Mouse (Mus musculus): ENCODE results near the gene Ppp2r5c. TPM values are rescaled to one million over a fixed set of nuclear protein-coding genes. Genes with fewer than 3 reads are reported as not detected.

The Ppp2r5c gene
- total and polyA plus RNA-seq, 2 experiments from 2014 or later = 178 to 183 TPM

- Histone ChIP-seq H3K36me3 (ENCODE audit: insufficient read depth, low read length) (no peaks in the 10 kb centered on the region), H3K9me3 (ENCODE audit: low read length) (no peaks in the 10 kb centered on the region), H3K27ac (ENCODE audit: low read depth, low read length) (no peak overlapping the region), H3K4me1 (ENCODE audit: insufficient read depth, low read length) (no peaks in the 10 kb centered on the region), H3K4me2 (ENCODE audit: low read depth, low read length, poor library complexity, severe bottlenecking) (no peak overlapping the region), H3K27me3 (ENCODE audit: insufficient read depth, low read length) (no peaks in the 10 kb centered on the region), H3K4me3 (ENCODE audit: low read depth, low read length) (no peak overlapping the region), H3K9ac (replicated peaks; ENCODE audit: low read length, poor library complexity, severe bottlenecking) (no peak overlapping the region)
- ATAC-seq (ENCODE audit: low FRiP score) (no peak), DNase-seq (ENCODE audit: low spot score) (peak; percentile 60)
- no peak for TF ChIP-seq CTCF (IDR thresholded peaks at IDR 0.05)
- WGBS = 81% methylated on average over 8 of the region's 8 CpGs
These were observed 90.8 kb downstream of the Ppp2r5c start for GRCm38 (mm10) chr12:110537751-110538150.

GRCm38 (mm10) chr12:110539346-110539745 is 92.4 kb downstream of the Ppp2r5c start:
- no peak overlapping the region for H3K9ac ChIP-seq (replicated peaks; ENCODE audit: low read length, poor library complexity, severe bottlenecking)
- ATAC-seq (ENCODE audit: low FRiP score) = no peak
- no peaks in the 10 kb centered on the region for H3K36me3 ChIP-seq (ENCODE audit: insufficient read depth, low read length)
- DNase-seq (ENCODE audit: low spot score) = no peak
- TF ChIP-seq CTCF (IDR thresholded peaks at IDR 0.05) = no peak
- H3K4me3 ChIP-seq (ENCODE audit: low read depth, low read length) = no peak overlapping the region
- H3K9me3 ChIP-seq (ENCODE audit: low read length) = no peaks in the 10 kb centered on the region
- no peak overlapping the region for H3K4me2 ChIP-seq (ENCODE audit: low read depth, low read length, poor library complexity, severe bottlenecking)
- H3K27ac ChIP-seq (ENCODE audit: low read depth, low read length) = no peak overlapping the region
- H3K27me3 ChIP-seq (ENCODE audit: insufficient read depth, low read length) = no peaks in the 10 kb centered on the region
- 90% methylated on average over 10 of the region's 10 CpGs for WGBS
- H3K4me1 ChIP-seq (ENCODE audit: insufficient read depth, low read length) = no peaks in the 10 kb centered on the region

GRCm38 (mm10) chr12:110539798-110540197 is 92.9 kb downstream of the Ppp2r5c start:
- no peak for DNase-seq (ENCODE audit: low spot score)
- H3K27me3 ChIP-seq (ENCODE audit: insufficient read depth, low read length) = no peaks in the 10 kb centered on the region
- WGBS = 84% methylated on average over 9 of the region's 9 CpGs
- H3K4me1 ChIP-seq (ENCODE audit: insufficient read depth, low read length) = no peaks in the 10 kb centered on the region
- no peak for TF ChIP-seq CTCF (IDR thresholded peaks at IDR 0.05)
- H3K9ac ChIP-seq (replicated peaks; ENCODE audit: low read length, poor library complexity, severe bottlenecking) = no peak overlapping the region
- peaks cover 4% of the 10 kb centered on the region; the same call in 1 of the 2 replicates for H3K36me3 ChIP-seq (ENCODE audit: insufficient read depth, low read length)
- no peak for ATAC-seq (ENCODE audit: low FRiP score)
- no peak overlapping the region for H3K4me2 ChIP-seq (ENCODE audit: low read depth, low read length, poor library complexity, severe bottlenecking)
- H3K9me3 ChIP-seq (ENCODE audit: low read length) = no peaks in the 10 kb centered on the region
- no peak overlapping the region for H3K27ac ChIP-seq (ENCODE audit: low read depth, low read length)
- no peak overlapping the region for H3K4me3 ChIP-seq (ENCODE audit: low read depth, low read length)

- Histone ChIP-seq H3K4me1 (ENCODE audit: insufficient read depth, low read length) (no peaks in the 10 kb centered on the region), H3K27me3 (ENCODE audit: insufficient read depth, low read length) (no peaks in the 10 kb centered on the region), H3K9ac (replicated peaks; ENCODE audit: low read length, poor library complexity, severe bottlenecking) (no peak overlapping the region), H3K36me3 (ENCODE audit: insufficient read depth, low read length) (peaks cover 4% of the 10 kb centered on the region; the same call in 1 of the 2 replicates), H3K27ac (ENCODE audit: low read depth, low read length) (no peak overlapping the region), H3K4me3 (ENCODE audit: low read depth, low read length) (no peak overlapping the region), H3K9me3 (ENCODE audit: low read length) (no peaks in the 10 kb centered on the region), H3K4me2 (ENCODE audit: low read depth, low read length, poor library complexity, severe bottlenecking) (no peak overlapping the region)
- ATAC-seq (ENCODE audit: low FRiP score) (no peak), DNase-seq (ENCODE audit: low spot score) (no peak)
- TF ChIP-seq CTCF (IDR thresholded peaks at IDR 0.05) = no peak
- 92% methylated on average over 8 of the region's 8 CpGs for WGBS
These were observed 93.4 kb downstream of the Ppp2r5c start for GRCm38 (mm10) chr12:110540273-110540672.

- TF ChIP-seq CTCF (IDR thresholded peaks at IDR 0.05) = no peak
- H3K27ac ChIP-seq (ENCODE audit: low read depth, low read length) = no peak overlapping the region
- H3K4me1 ChIP-seq (ENCODE audit: insufficient read depth, low read length) = no peaks in the 10 kb centered on the region
- no peaks in the 10 kb centered on the region for H3K9me3 ChIP-seq (ENCODE audit: low read length)
- DNase-seq (ENCODE audit: low spot score) = no peak
- WGBS = 79% methylated on average over 8 of the region's 8 CpGs
- peaks cover 10% of the 10 kb centered on the region for H3K36me3 ChIP-seq (ENCODE audit: insufficient read depth, low read length)
- no peaks in the 10 kb centered on the region for H3K27me3 ChIP-seq (ENCODE audit: insufficient read depth, low read length)
- H3K9ac ChIP-seq (replicated peaks; ENCODE audit: low read length, poor library complexity, severe bottlenecking) = no peak overlapping the region
- H3K4me3 ChIP-seq (ENCODE audit: low read depth, low read length) = no peak overlapping the region
- H3K4me2 ChIP-seq (ENCODE audit: low read depth, low read length, poor library complexity, severe bottlenecking) = no peak overlapping the region
- ATAC-seq (ENCODE audit: low FRiP score) = no peak
These were observed 94.1 kb downstream of the Ppp2r5c start for GRCm38 (mm10) chr12:110541001-110541400.

GRCm38 (mm10) chr12:110541528-110541927 is 94.6 kb downstream of the Ppp2r5c start:
- H3K27ac ChIP-seq (ENCODE audit: low read depth, low read length) = no peak overlapping the region
- no peak overlapping the region for H3K4me2 ChIP-seq (ENCODE audit: low read depth, low read length, poor library complexity, severe bottlenecking)
- TF ChIP-seq CTCF (IDR thresholded peaks at IDR 0.05) = no peak
- H3K4me3 ChIP-seq (ENCODE audit: low read depth, low read length) = no peak overlapping the region
- no peaks in the 10 kb centered on the region for H3K27me3 ChIP-seq (ENCODE audit: insufficient read depth, low read length)
- ATAC-seq (ENCODE audit: low FRiP score) (no peak), DNase-seq (ENCODE audit: low spot score) (no peak)
- no peak overlapping the region for H3K9ac ChIP-seq (replicated peaks; ENCODE audit: low read length, poor library complexity, severe bottlenecking)
- peaks cover 15% of the 10 kb centered on the region for H3K36me3 ChIP-seq (ENCODE audit: insufficient read depth, low read length)
- no peaks in the 10 kb centered on the region for H3K9me3 ChIP-seq (ENCODE audit: low read length)
- H3K4me1 ChIP-seq (ENCODE audit: insufficient read depth, low read length) = no peaks in the 10 kb centered on the region
- WGBS = 86% methylated on average over 5 of the region's 5 CpGs

All from midbrain, postnatal 0 days (tissue).